Mouse (Mus musculus) ES-E14 (cell line): Measurements from ENCODE around the gene 4930402H24Rik. TPM values are rescaled to one million over a fixed set of nuclear protein-coding genes. Genes with fewer than 3 reads are reported as not detected.

Experiments used
- DNase-seq: peaks from one replicate; pipeline ENCODE4 v3.0.0-alpha.2; 2013; ENCODE audit warnings: low read depth, low spot score
- H3K27ac ChIP-seq: 2 replicates; pipeline ENCODE4 v1.5.1; 2012; ENCODE audit warnings: low read depth, mild to moderate bottlenecking, low read length, moderate library complexity, mixed read lengths; ENCODE audit not compliant: poor library complexity, insufficient read depth, severe bottlenecking
- H3K36me3 ChIP-seq: 2 replicates; pipeline ENCODE4 v1.6.1; 2012; ENCODE audit warnings: mild to moderate bottlenecking, low read length, moderate library complexity, mixed read lengths; ENCODE audit not compliant: control insufficient read depth, poor library complexity, insufficient read depth, severe bottlenecking
- H3K4me1 ChIP-seq, 2 experiments: fragments of 150-350 bp in 1 of 2; sonication (generic) in 1 of 2; 2 replicates each; pipeline ENCODE4 v1.6.1; 2012; ENCODE audit warnings: low read length in 2 of 2, mild to moderate bottlenecking in 1 of 2, mixed read lengths in 1 of 2; ENCODE audit not compliant: control insufficient read depth in 2 of 2, insufficient read depth in 2 of 2, poor library complexity in 1 of 2
- H3K4me3 ChIP-seq, 2 experiments: fragments of 150-350 bp in 1 of 2; sonication (generic) in 1 of 2; 2 replicates each; pipeline ENCODE4 v1.5.1; 2012; ENCODE audit warnings: low read length in 2 of 2, low read depth in 1 of 2, mild to moderate bottlenecking in 1 of 2, mixed read lengths in 1 of 2; ENCODE audit not compliant: insufficient read depth in 1 of 2, poor library complexity in 1 of 2, severe bottlenecking in 1 of 2
- H3K9ac ChIP-seq: 2 replicates; pipeline ENCODE4 v1.6.1; 2012; ENCODE audit warnings: low read depth, mild to moderate bottlenecking, low read length, mixed read lengths; ENCODE audit not compliant: poor library complexity, insufficient read depth, severe bottlenecking
- H3K9me3 ChIP-seq: fragments of 150-350 bp; sonication (generic); 2 replicates; pipeline ENCODE4 v1.6.1; 2012; ENCODE audit warnings: low read depth, mild to moderate bottlenecking, low read length; ENCODE audit not compliant: control insufficient read depth, insufficient read depth
- CHD2 ChIP-seq: IDR thresholded peaks from 2 replicates; pipeline ENCODE4 v1.6.1; 2014; ENCODE audit warnings: mild to moderate bottlenecking, low read depth, low read length, inconsistent platforms
- HCFC1 ChIP-seq: IDR thresholded peaks from 2 replicates; pipeline ENCODE4 v1.6.1; 2012; ENCODE audit warnings: low read length, inconsistent platforms, borderline replicate concordance; ENCODE audit not compliant: insufficient read depth
- MAFK ChIP-seq: IDR thresholded peaks from 2 replicates; pipeline ENCODE4 v1.6.1; 2014; ENCODE audit warnings: mild to moderate bottlenecking, low read depth, low read length, inconsistent platforms; ENCODE audit not compliant: insufficient read depth
- ZC3H11A ChIP-seq: IDR thresholded peaks from 2 replicates; pipeline ENCODE4 v1.6.1; 2012; ENCODE audit warnings: low read depth, mild to moderate bottlenecking, inconsistent platforms, low read length, borderline replicate concordance
- ZNF384 ChIP-seq: IDR thresholded peaks from 2 replicates; pipeline ENCODE4 v1.6.1; 2012; ENCODE audit warnings: low read depth, low read length, inconsistent platforms
- in situ Hi-C, 2 experiments: fragments of 600-800 bp; cut with MboI; formaldehyde crosslinking; loops; one replicate each; pipeline ENCODE4 v1.15.1; 2025; ENCODE audit warnings: low sequenced_read_pairs in 2 of 2, inconsistent platforms in 1 of 2; ENCODE audit not compliant: unreplicated experiment in 2 of 2
- total RNA-seq: library from RNA; depleted of rRNA; stranded (reverse); fragments of 300-350 nt; gene quantifications from 2 replicates; pipeline ENCODE4 v1.2.3, GENCODE M21; 2012

The 4930402H24Rik gene
- total RNA-seq, 1 experiment, result 11.9 TPM

- H3K9ac ChIP-seq, result no peak overlapping the region
- H3K9me3 ChIP-seq, result no peaks in the 10 kb centered on the region
- H3K27ac ChIP-seq, result no peak overlapping the region
- DNase-seq, result no peak
- in situ Hi-C loops, result no loop called here
- H3K4me3 ChIP-seq, result no peak overlapping the region
- no peaks in the 10 kb centered on the region for H3K36me3 ChIP-seq
- peaks cover 0 to 2% of the 10 kb centered on the region in 2 experiments; a peak in 2 of 4 replicates for H3K4me1 ChIP-seq
- TF ChIP-seq CHD2 (no peak), ZC3H11A (no peak), MAFK (no peak), ZNF384 (no peak), HCFC1 (no peak)
These were observed 28.8 kb downstream of the 4930402H24Rik start for GRCm38 (mm10) chr2:130877376-130877775.

GRCm38 (mm10) chr2:130870916-130871315, 35.3 kb downstream of the 4930402H24Rik start:
- no peak overlapping the region for H3K9ac ChIP-seq
- DNase-seq, result no peak
- no peaks in the 10 kb centered on the region for H3K9me3 ChIP-seq
- H3K4me1 ChIP-seq, result no peaks in the 10 kb centered on the region
- no peak overlapping the region for H3K4me3 ChIP-seq
- H3K36me3 ChIP-seq, result no peaks in the 10 kb centered on the region
- TF ChIP-seq HCFC1 (no peak), ZC3H11A (no peak), MAFK (no peak), ZNF384 (no peak), CHD2 (no peak)
- no peak overlapping the region for H3K27ac ChIP-seq
- in situ Hi-C loops, result no loop called here

- H3K27ac ChIP-seq, result no peak overlapping the region
- TF ChIP-seq MAFK (no peak), CHD2 (no peak), ZNF384 (no peak), ZC3H11A (no peak), HCFC1 (no peak)
- no peaks in the 10 kb centered on the region for H3K9me3 ChIP-seq
- H3K9ac ChIP-seq, result no peak overlapping the region
- no peaks in the 10 kb centered on the region for H3K36me3 ChIP-seq
- no peak overlapping the region for H3K4me3 ChIP-seq
- in situ Hi-C loops, result no loop called here
- no peaks in the 10 kb centered on the region for H3K4me1 ChIP-seq
- DNase-seq, result no peak
These were observed 44.1 kb downstream of the 4930402H24Rik start for GRCm38 (mm10) chr2:130862091-130862490.

GRCm38 (mm10) chr2:130852964-130853363, 53.2 kb downstream of the 4930402H24Rik start:
- Histone ChIP-seq H3K9me3 (no peaks in the 10 kb centered on the region), H3K4me1 (no peaks in the 10 kb centered on the region), H3K4me3 (no peak overlapping the region), H3K9ac (no peak overlapping the region), H3K27ac (no peak overlapping the region), H3K36me3 (no peaks in the 10 kb centered on the region)
- in situ Hi-C loops, result no loop called here
- no peak for TF ChIP-seq HCFC1
- no peak for TF ChIP-seq CHD2
- TF ChIP-seq ZC3H11A, result no peak
- no peak for TF ChIP-seq ZNF384
- no peak for TF ChIP-seq MAFK
- no peak for DNase-seq
